Mouse (Mus musculus): ENCODE results near the gene Tlx3.

DNA sequence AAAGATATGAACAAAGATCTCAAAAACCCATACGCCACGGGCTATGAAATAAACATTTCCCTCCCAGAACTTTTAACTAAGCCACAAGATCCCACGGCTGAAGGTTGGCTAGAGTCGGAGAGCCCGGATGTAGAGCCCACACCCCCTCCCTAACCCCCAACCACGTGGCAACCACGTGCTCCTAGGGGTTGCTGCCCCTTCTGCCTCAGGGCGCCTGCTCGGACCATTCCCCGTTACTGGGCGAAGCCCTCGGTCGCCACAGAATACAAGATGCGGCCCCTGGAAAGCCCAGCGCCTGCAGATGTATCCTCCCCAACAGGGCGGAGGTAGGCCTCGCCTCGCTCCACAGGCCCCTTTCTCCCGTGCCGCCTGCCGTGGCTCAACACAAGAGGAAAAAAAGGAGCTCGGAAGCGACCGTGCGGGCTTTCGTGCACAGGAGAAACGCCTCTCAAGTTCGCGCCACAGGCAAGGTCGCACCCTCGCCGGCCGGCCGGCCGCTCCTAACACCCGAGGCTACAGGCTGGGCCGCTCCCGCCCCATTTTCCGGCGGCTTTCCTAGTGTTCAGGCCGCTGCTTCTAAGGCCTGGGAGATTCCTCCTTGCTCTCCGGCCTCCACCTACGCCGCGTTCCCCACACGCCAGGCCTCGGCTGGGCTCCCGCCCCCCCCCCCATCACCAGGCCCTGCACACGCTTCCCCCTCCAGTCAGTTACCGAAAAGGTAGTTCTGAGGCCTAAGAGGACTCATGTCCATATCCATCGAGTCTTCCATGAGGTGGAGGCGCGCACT is 41.0 kb downstream of the Tlx3 start:
- no peak for TF ChIP-seq CTCF (IDR thresholded peaks at IDR 0.05; ENCODE audit: control insufficient read depth, insufficient read depth, insufficient read length)
- TF ChIP-seq MAX (IDR thresholded peaks at IDR 0.05) = peak; percentile 99
- TF ChIP-seq USF1 (IDR thresholded peaks at IDR 0.05; ENCODE audit: low read depth) = peak; percentile 79
- no peak for TF ChIP-seq MYOD1 (IDR thresholded peaks at IDR 0.05; ENCODE audit: control insufficient read depth, insufficient read length, low read depth)
- TF ChIP-seq CEBPB (IDR thresholded peaks at IDR 0.05; ENCODE audit: low read depth) = no peak
